Mouse (Mus musculus): Measurements from ENCODE around the gene Mfsd4b2. TPM values are rescaled to one million over a fixed set of nuclear protein-coding genes. Genes with fewer than 3 reads are reported as not detected.

Gene Mfsd4b2
- polyA plus RNA-seq (2015; fragmentation: Nextera tagmentation; extraction: Ambion mirVana): not detected in 2 replicates

DNA sequence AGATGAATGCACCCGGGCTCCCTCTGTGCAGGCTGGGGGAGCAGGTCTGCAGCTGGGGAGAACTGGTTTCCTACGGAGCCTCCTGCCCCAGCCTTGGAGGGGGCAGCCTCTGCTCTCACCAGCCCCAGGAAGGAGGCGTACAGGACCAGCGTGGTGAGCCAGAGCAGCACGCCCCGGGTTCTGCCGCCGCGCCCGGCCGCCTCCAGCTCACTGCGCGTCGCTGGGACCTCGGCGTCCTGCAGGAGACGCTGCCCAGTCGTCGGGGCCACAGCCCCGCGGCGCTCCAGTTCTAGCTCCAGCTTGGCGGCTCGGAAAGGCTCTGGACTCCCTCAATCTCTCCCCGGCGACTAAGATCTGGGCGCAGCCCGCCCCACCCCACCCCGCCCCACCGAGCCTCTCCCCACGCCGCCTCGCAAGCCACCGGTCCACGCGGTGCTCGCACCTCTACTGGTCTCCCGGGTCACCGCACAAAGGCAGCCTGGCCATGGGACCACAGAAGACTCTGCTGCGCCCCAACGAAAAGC lies at the start of gene Mfsd4b2:
Mfsd4b2 (minus strand) TSS at position 308 of the 524 bp plus-strand sequence.
- peak within 1 kb of the TSS; percentile 38; the same call in 1 of the 2 replicates for H3K9ac ChIP-seq (ENCODE audit: low read length)
- H3K27ac ChIP-seq (replicated peaks): no peak within 1 kb of the TSS
- ATAC-seq (ENCODE audit: low FRiP score, low TSS enrichment) (peak; percentile 71), DNase-seq (ENCODE audit: low spot score) (peak; percentile 65)
- no peaks in the 10 kb centered on the region for H3K9me3 ChIP-seq (ENCODE audit: control insufficient read depth, low read length)
- no peaks in the 10 kb centered on the region for H3K36me3 ChIP-seq (ENCODE audit: control insufficient read depth, insufficient read depth, low read length)
- no peaks in the 10 kb centered on the region for H3K4me1 ChIP-seq (replicated peaks; ENCODE audit: control insufficient read depth, insufficient read depth)
- WGBS: 1% methylated on average over 41 of the region's 41 CpGs
- peak within 1 kb of the TSS; percentile 81 for H3K4me2 ChIP-seq (replicated peaks; ENCODE audit: low read depth)
- TF ChIP-seq EP300 (optimal IDR thresholded peaks at IDR 0.05) (no peak), CTCF (IDR thresholded peaks at IDR 0.05; ENCODE audit: low read depth) (peak; percentile 52)
- no peaks in the 10 kb centered on the region for H3K27me3 ChIP-seq (ENCODE audit: control insufficient read depth, insufficient read depth, low read length)
- H3K4me3 ChIP-seq (ENCODE audit: low read depth, low read length): peak within 1 kb of the TSS; percentile 41

DNA sequence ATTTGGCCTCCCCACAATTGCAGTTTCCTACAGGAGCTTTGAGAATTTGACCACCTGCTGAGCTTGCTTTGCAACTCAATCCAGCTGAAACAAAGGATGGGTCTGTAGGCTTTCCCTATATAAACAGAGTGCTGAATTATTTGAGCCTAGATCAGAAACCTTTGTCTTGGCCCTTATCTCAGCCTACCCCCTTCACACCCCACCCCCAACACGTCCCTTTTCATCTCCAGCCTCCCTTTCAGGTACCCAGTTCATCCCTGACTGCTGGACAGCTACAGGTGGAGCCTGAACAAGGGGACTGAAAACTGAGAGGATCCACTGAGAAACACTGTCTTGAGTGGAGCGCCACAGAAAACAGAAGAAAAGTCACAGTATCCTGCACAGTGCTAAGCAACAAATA lies 49.0 kb upstream of the Mfsd4b2 start:
- no peak overlapping the region for H3K4me2 ChIP-seq (replicated peaks; ENCODE audit: low read depth)
- no peaks in the 10 kb centered on the region for H3K36me3 ChIP-seq (ENCODE audit: control insufficient read depth, insufficient read depth, low read length)
- no peak overlapping the region for H3K4me3 ChIP-seq (ENCODE audit: low read depth, low read length)
- no peaks in the 10 kb centered on the region for H3K4me1 ChIP-seq (replicated peaks; ENCODE audit: control insufficient read depth, insufficient read depth)
- TF ChIP-seq EP300 (optimal IDR thresholded peaks at IDR 0.05) (no peak), CTCF (IDR thresholded peaks at IDR 0.05; ENCODE audit: low read depth) (no peak)
- no peak overlapping the region for H3K9ac ChIP-seq (ENCODE audit: low read length)
- DNase-seq (ENCODE audit: low spot score) (no peak), ATAC-seq (ENCODE audit: low FRiP score, low TSS enrichment) (no peak)
- H3K27ac ChIP-seq (replicated peaks): no peak overlapping the region
- H3K27me3 ChIP-seq (ENCODE audit: control insufficient read depth, insufficient read depth, low read length): no peaks in the 10 kb centered on the region
- H3K9me3 ChIP-seq (ENCODE audit: control insufficient read depth, low read length): peaks cover 2% of the 10 kb centered on the region; the same call in 1 of the 2 replicates
- 44% methylated on average over 2 of the region's 2 CpGs for WGBS

GRCm38 (mm10) chr10:39974982-39975381 lies 48.3 kb upstream of the Mfsd4b2 start:
- Histone ChIP-seq H3K4me3 (ENCODE audit: low read depth, low read length) (no peak overlapping the region), H3K4me1 (replicated peaks; ENCODE audit: control insufficient read depth, insufficient read depth) (no peaks in the 10 kb centered on the region), H3K27ac (replicated peaks) (no peak overlapping the region), H3K9ac (ENCODE audit: low read length) (no peak overlapping the region), H3K9me3 (ENCODE audit: control insufficient read depth, low read length) (peaks cover 2% of the 10 kb centered on the region; the same call in 1 of the 2 replicates), H3K27me3 (ENCODE audit: control insufficient read depth, insufficient read depth, low read length) (no peaks in the 10 kb centered on the region), H3K4me2 (replicated peaks; ENCODE audit: low read depth) (no peak overlapping the region), H3K36me3 (ENCODE audit: control insufficient read depth, insufficient read depth, low read length) (no peaks in the 10 kb centered on the region)
- 66% methylated on average over 11 of the region's 11 CpGs for WGBS
- DNase-seq (ENCODE audit: low spot score) (no peak), ATAC-seq (ENCODE audit: low FRiP score, low TSS enrichment) (no peak)
- TF ChIP-seq CTCF (IDR thresholded peaks at IDR 0.05; ENCODE audit: low read depth): no peak
- no peak for TF ChIP-seq EP300 (optimal IDR thresholded peaks at IDR 0.05)

DNA sequence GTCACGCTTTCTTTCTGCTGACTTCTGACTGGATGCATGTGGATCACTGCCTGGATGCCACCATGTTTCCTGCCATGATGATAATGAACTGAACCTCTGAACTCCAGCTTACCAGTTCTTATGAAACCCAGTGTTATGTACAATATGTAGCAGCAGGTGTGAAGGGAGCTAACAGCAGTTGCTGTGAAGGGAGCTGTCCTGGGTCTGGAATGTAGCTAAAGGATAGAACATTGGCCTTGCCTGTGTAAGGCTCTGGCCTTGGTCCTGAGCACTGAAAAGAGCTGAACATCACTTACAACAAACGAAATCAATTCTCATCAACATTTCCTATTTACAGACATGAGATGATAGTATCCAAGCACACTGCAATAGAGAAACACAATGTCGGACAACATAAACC lies 40.8 kb upstream of the Mfsd4b2 start:
- WGBS: 83% methylated on average over 3 of the region's 3 CpGs
- H3K9ac ChIP-seq (ENCODE audit: low read length): no peak overlapping the region
- ATAC-seq (ENCODE audit: low FRiP score, low TSS enrichment) (no peak), DNase-seq (ENCODE audit: low spot score) (peak; percentile 20)
- no peaks in the 10 kb centered on the region for H3K9me3 ChIP-seq (ENCODE audit: control insufficient read depth, low read length)
- H3K36me3 ChIP-seq (ENCODE audit: control insufficient read depth, insufficient read depth, low read length): no peaks in the 10 kb centered on the region
- H3K4me1 ChIP-seq (replicated peaks; ENCODE audit: control insufficient read depth, insufficient read depth): no peaks in the 10 kb centered on the region
- no peak overlapping the region for H3K27ac ChIP-seq (replicated peaks)
- H3K4me2 ChIP-seq (replicated peaks; ENCODE audit: low read depth): no peak overlapping the region
- H3K27me3 ChIP-seq (ENCODE audit: control insufficient read depth, insufficient read depth, low read length): no peaks in the 10 kb centered on the region
- H3K4me3 ChIP-seq (ENCODE audit: low read depth, low read length): no peak overlapping the region
- TF ChIP-seq EP300 (optimal IDR thresholded peaks at IDR 0.05) (no peak), CTCF (IDR thresholded peaks at IDR 0.05; ENCODE audit: low read depth) (no peak)

GRCm38 (mm10) chr10:39961906-39962305 lies 35.2 kb upstream of the Mfsd4b2 start:
- Histone ChIP-seq H3K27me3 (ENCODE audit: control insufficient read depth, insufficient read depth, low read length) (no peaks in the 10 kb centered on the region), H3K9ac (ENCODE audit: low read length) (no peak overlapping the region), H3K36me3 (ENCODE audit: control insufficient read depth, insufficient read depth, low read length) (no peaks in the 10 kb centered on the region), H3K9me3 (ENCODE audit: control insufficient read depth, low read length) (no peaks in the 10 kb centered on the region), H3K27ac (replicated peaks) (no peak overlapping the region), H3K4me3 (ENCODE audit: low read depth, low read length) (no peak overlapping the region), H3K4me2 (replicated peaks; ENCODE audit: low read depth) (no peak overlapping the region), H3K4me1 (replicated peaks; ENCODE audit: control insufficient read depth, insufficient read depth) (no peaks in the 10 kb centered on the region; the same call in 1 of the 2 replicates)
- no peak for TF ChIP-seq EP300 (optimal IDR thresholded peaks at IDR 0.05)
- no peak for TF ChIP-seq CTCF (IDR thresholded peaks at IDR 0.05; ENCODE audit: low read depth)
- WGBS: 27% methylated on average over 1 of the region's 1 CpGs
- DNase-seq (ENCODE audit: low spot score): no peak
- no peak for ATAC-seq (ENCODE audit: low FRiP score, low TSS enrichment)

DNA sequence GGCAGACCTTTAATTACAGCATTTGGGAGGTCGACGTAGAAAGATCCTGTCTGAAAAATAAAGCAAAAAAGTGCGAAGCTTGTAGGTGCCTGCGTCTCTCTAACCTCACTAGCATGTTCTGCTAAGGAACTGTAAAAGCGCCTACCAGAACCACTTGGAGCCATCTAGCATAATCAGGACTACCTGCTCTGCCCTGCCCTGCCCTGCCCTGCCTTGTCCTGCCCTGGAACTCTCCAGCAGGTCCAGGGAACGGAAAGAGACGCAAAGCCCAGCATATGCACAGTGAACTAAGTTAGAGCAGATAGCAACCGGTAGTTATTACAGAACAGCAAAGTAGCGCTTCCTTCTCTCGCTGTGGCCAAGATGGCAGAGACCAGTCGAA lies 33.7 kb upstream of the Mfsd4b2 start:
- Histone ChIP-seq H3K9ac (ENCODE audit: low read length) (peak overlapping the region; percentile 4; the same call in 1 of the 2 replicates), H3K9me3 (ENCODE audit: control insufficient read depth, low read length) (no peaks in the 10 kb centered on the region), H3K4me2 (replicated peaks; ENCODE audit: low read depth) (peak overlapping the region; percentile 86), H3K27me3 (ENCODE audit: control insufficient read depth, insufficient read depth, low read length) (no peaks in the 10 kb centered on the region), H3K4me3 (ENCODE audit: low read depth, low read length) (no peak overlapping the region), H3K36me3 (ENCODE audit: control insufficient read depth, insufficient read depth, low read length) (no peaks in the 10 kb centered on the region), H3K27ac (replicated peaks) (no peak overlapping the region), H3K4me1 (replicated peaks; ENCODE audit: control insufficient read depth, insufficient read depth) (no peaks in the 10 kb centered on the region; the same call in 1 of the 2 replicates)
- TF ChIP-seq CTCF (IDR thresholded peaks at IDR 0.05; ENCODE audit: low read depth): no peak
- TF ChIP-seq EP300 (optimal IDR thresholded peaks at IDR 0.05): no peak
- WGBS: 35% methylated on average over 11 of the region's 11 CpGs
- no peak for DNase-seq (ENCODE audit: low spot score)
- peak; percentile 75 for ATAC-seq (ENCODE audit: low FRiP score, low TSS enrichment)
